Mouse (Mus musculus) lung, postnatal 0 days (tissue): ENCODE results near the gene Ccm2. TPM values are rescaled to one million over a fixed set of nuclear protein-coding genes. Genes with fewer than 3 reads are reported as not detected.

Experiments
- ATAC-seq: fragments of 200-750 bp; cut with Nextera tagmentation; 2 replicates; pipeline ENCODE4 v1.8.0; 2017; ENCODE audit warnings: moderate library complexity
- DNase-seq: peaks from one replicate; pipeline ENCODE4 v3.0.0-alpha.2; 2016; ENCODE audit warnings: low spot score
- H3K27ac ChIP-seq: fragments of 300-500 bp; sonication (generic); 2 replicates; pipeline ENCODE4 v1.5.1; 2014; ENCODE audit warnings: antibody characterized with exemption, mild to moderate bottlenecking, low read length, mixed read lengths
- H3K27me3 ChIP-seq: fragments of 300-500 bp; sonication (generic); replicated peaks from 2 replicates; pipeline ENCODE4 v1.6.1; 2014; ENCODE audit warnings: low read length, mixed read lengths; ENCODE audit not compliant: insufficient read depth
- H3K36me3 ChIP-seq: fragments of 300-500 bp; sonication (generic); 2 replicates; pipeline ENCODE4 v1.6.1; 2014; ENCODE audit warnings: low read length, mixed read lengths; ENCODE audit not compliant: insufficient read depth
- H3K4me1 ChIP-seq: fragments of 300-500 bp; sonication (generic); 2 replicates; pipeline ENCODE4 v1.6.1; 2014; ENCODE audit warnings: antibody characterized with exemption, low read depth, low read length, mixed read lengths; ENCODE audit not compliant: insufficient read depth
- H3K4me2 ChIP-seq: fragments of 300-500 bp; sonication (generic); replicated peaks from 2 replicates; pipeline ENCODE4 v1.6.1; 2014; ENCODE audit warnings: low read depth, mild to moderate bottlenecking, low read length, moderate library complexity, mixed read lengths
- H3K4me3 ChIP-seq: fragments of 300-500 bp; sonication (generic); 2 replicates; pipeline ENCODE4 v1.5.1; 2014; ENCODE audit warnings: low read depth, low read length
- H3K9ac ChIP-seq: fragments of 300-500 bp; sonication (generic); replicated peaks from 2 replicates; pipeline ENCODE4 v1.6.1; 2014; ENCODE audit warnings: low read depth, mild to moderate bottlenecking
- H3K9me3 ChIP-seq: fragments of 300-500 bp; sonication (generic); 2 replicates; pipeline ENCODE4 v1.6.1; 2016; ENCODE audit warnings: low read length, mixed read lengths
- CTCF ChIP-seq: IDR thresholded peaks from 2 replicates; pipeline ENCODE4 v1.5.1; 2016; ENCODE audit warnings: antibody characterized with exemption, mild to moderate bottlenecking
- EP300 ChIP-seq: IDR thresholded peaks from 2 replicates; pipeline ENCODE4 v1.6.1; 2016; ENCODE audit warnings: antibody characterized with exemption, mild to moderate bottlenecking, control low read depth
- WGBS: fragments of 180-500 bp; shearing (Covaris S2); extraction: QIAGEN DNeasy Blood & Tissue Kit; methylation state at CpG from one replicate; pipeline ENCODE4 v1.1.7; 2014; 5-methylcytosine and 5-hydroxymethylcytosine counted together
- polyA plus RNA-seq: library from polyadenylated mRNA; unstranded; fragments of >200 nt; fragmentation: Nextera tagmentation; extraction: Ambion mirVana; gene quantifications from 2 replicates; pipeline ENCODE4 v1.2.1, GENCODE M21; 2015

Ccm2 gene
- polyA plus RNA-seq, 1 experiment from 2014 or later, result 62.4 TPM

GRCm38 (mm10) chr11:6593406-6593805 lies 46.7 kb downstream of the Ccm2 start:
- ATAC-seq, result no peak
- Histone ChIP-seq H3K9me3 (no peaks in the 10 kb centered on the region), H3K4me1 (no peaks in the 10 kb centered on the region; the same call in 1 of the 2 replicates), H3K4me2 (no peak overlapping the region), H3K27me3 (no peaks in the 10 kb centered on the region), H3K4me3 (no peak overlapping the region), H3K9ac (no peak overlapping the region), H3K27ac (no peak overlapping the region), H3K36me3 (peaks cover 53% of the 10 kb centered on the region)
- no peak for DNase-seq
- WGBS, result 73% methylated on average over 10 of the region's 11 CpGs
- TF ChIP-seq CTCF (no peak), EP300 (no peak)

- TF ChIP-seq EP300 (no peak), CTCF (no peak)
- H3K36me3 ChIP-seq, result peaks cover 49% of the 10 kb centered on the region
- H3K4me3 ChIP-seq, result no peak overlapping the region
- ATAC-seq (no peak), DNase-seq (no peak)
- no peak overlapping the region for H3K4me2 ChIP-seq
- H3K9ac ChIP-seq, result no peak overlapping the region
- no peak overlapping the region for H3K27ac ChIP-seq
- no peaks in the 10 kb centered on the region for H3K9me3 ChIP-seq
- H3K27me3 ChIP-seq, result no peaks in the 10 kb centered on the region
- H3K4me1 ChIP-seq, result no peaks in the 10 kb centered on the region; the same call in 1 of the 2 replicates
- WGBS, result 76% methylated on average over 6 of the region's 6 CpGs
Observed at GRCm38 (mm10) chr11:6594845-6595244, 48.2 kb downstream of the Ccm2 start.

- DNase-seq (no peak), ATAC-seq (no peak)
- Histone ChIP-seq H3K27me3 (no peaks in the 10 kb centered on the region), H3K27ac (no peak overlapping the region), H3K4me3 (no peak overlapping the region), H3K9ac (no peak overlapping the region), H3K4me2 (no peak overlapping the region), H3K9me3 (no peaks in the 10 kb centered on the region), H3K4me1 (no peaks in the 10 kb centered on the region; the same call in 1 of the 2 replicates), H3K36me3 (peaks cover 44% of the 10 kb centered on the region)
- WGBS, result 83% methylated on average over 5 of the region's 5 CpGs
- TF ChIP-seq CTCF, result no peak
- no peak for TF ChIP-seq EP300
Observed at GRCm38 (mm10) chr11:6595339-6595738, 48.7 kb downstream of the Ccm2 start.

GRCm38 (mm10) chr11:6596205-6596604 lies 49.5 kb downstream of the Ccm2 start:
- Histone ChIP-seq H3K9ac (no peak overlapping the region), H3K36me3 (peaks cover 38% of the 10 kb centered on the region), H3K4me3 (no peak overlapping the region), H3K9me3 (no peaks in the 10 kb centered on the region), H3K27me3 (no peaks in the 10 kb centered on the region), H3K4me2 (no peak overlapping the region), H3K4me1 (no peaks in the 10 kb centered on the region; the same call in 1 of the 2 replicates), H3K27ac (no peak overlapping the region)
- DNase-seq, result no peak
- no peak for ATAC-seq
- WGBS, result 94% methylated on average over 6 of the region's 6 CpGs
- TF ChIP-seq EP300 (no peak), CTCF (no peak)

- H3K27ac ChIP-seq, result no peak overlapping the region
- no peaks in the 10 kb centered on the region for H3K27me3 ChIP-seq
- no peak for DNase-seq
- no peak overlapping the region for H3K9ac ChIP-seq
- H3K4me3 ChIP-seq, result no peak overlapping the region
- TF ChIP-seq CTCF, result no peak
- no peak for TF ChIP-seq EP300
- 83% methylated on average over 3 of the region's 3 CpGs for WGBS
- H3K4me1 ChIP-seq, result no peaks in the 10 kb centered on the region; the same call in 1 of the 2 replicates
- H3K9me3 ChIP-seq, result no peaks in the 10 kb centered on the region
- no peak for ATAC-seq
- no peak overlapping the region for H3K4me2 ChIP-seq
- H3K36me3 ChIP-seq, result peaks cover 36% of the 10 kb centered on the region
Observed at GRCm38 (mm10) chr11:6596616-6597015, 49.9 kb downstream of the Ccm2 start.

- TF ChIP-seq CTCF, result 0 out of 2 replicates have a peak, but pooled peaks have one; percentile 8
- TF ChIP-seq EP300, result no peak
Observed at GRCm38 (mm10) chr11:6597523-6597922, 50.8 kb downstream of the Ccm2 start.

More at GRCm38 (mm10) chr11:6597523-6597922, 50.8 kb downstream of the Ccm2 start:
- Histone ChIP-seq H3K27ac (no peak overlapping the region), H3K4me2 (no peak overlapping the region), H3K9ac (no peak overlapping the region), H3K4me1 (no peaks in the 10 kb centered on the region; the same call in 1 of the 2 replicates), H3K4me3 (no peak overlapping the region), H3K9me3 (no peaks in the 10 kb centered on the region), H3K36me3 (peaks cover 32% of the 10 kb centered on the region), H3K27me3 (no peaks in the 10 kb centered on the region)
- ATAC-seq, result no peak
- 74% methylated on average over 7 of the region's 7 CpGs for WGBS
- DNase-seq, result no peak
